Mouse (Mus musculus) neural tube, embryonic 15.5 days (tissue): ENCODE data around the gene Slc25a33. TPM values are rescaled to one million over a fixed set of nuclear protein-coding genes. Genes with fewer than 3 reads are reported as not detected.
"Not testable (repeated sequence)": the region's sequence is repeated elsewhere in the genome, so short reads cannot be mapped to it uniquely, and the experiment has no call there.

Experiments
- ATAC-seq: fragments of 200-750 bp; cut with Nextera tagmentation; 2 replicates; pipeline ENCODE4 v1.8.0; 2017; ENCODE audit warnings: mild to moderate bottlenecking, moderate TSS enrichment, moderate library complexity; ENCODE audit not compliant: low FRiP score
- H3K27ac ChIP-seq: fragments of 300-500 bp; sonication (generic); replicated peaks from 2 replicates; pipeline ENCODE4 v1.5.1; 2015; ENCODE audit warnings: mild to moderate bottlenecking, inconsistent platforms
- H3K27me3 ChIP-seq: fragments of 300-500 bp; sonication (generic); replicated peaks from 2 replicates; pipeline ENCODE4 v1.6.1; 2015; ENCODE audit warnings: inconsistent platforms
- H3K36me3 ChIP-seq: fragments of 300-500 bp; sonication (generic); 2 replicates; pipeline ENCODE4 v1.6.1; 2015; ENCODE audit warnings: inconsistent platforms
- H3K4me1 ChIP-seq: fragments of 300-500 bp; sonication (generic); 2 replicates; pipeline ENCODE4 v1.6.1; 2015; ENCODE audit warnings: inconsistent platforms
- H3K4me2 ChIP-seq: fragments of 300-500 bp; sonication (generic); 2 replicates; pipeline ENCODE4 v1.6.1; 2015; ENCODE audit warnings: inconsistent platforms, mild to moderate bottlenecking, moderate library complexity
- H3K4me3 ChIP-seq: fragments of 300-500 bp; sonication (generic); replicated peaks from 2 replicates; pipeline ENCODE4 v1.5.1; 2015; ENCODE audit warnings: mild to moderate bottlenecking, inconsistent platforms
- H3K9ac ChIP-seq: fragments of 300-500 bp; sonication (generic); replicated peaks from 2 replicates; pipeline ENCODE4 v1.6.1; 2015; ENCODE audit warnings: mild to moderate bottlenecking, inconsistent platforms
- H3K9me3 ChIP-seq: fragments of 300-500 bp; sonication (generic); replicated peaks from 2 replicates; pipeline ENCODE4 v1.6.1; 2016; ENCODE audit warnings: inconsistent platforms
- WGBS: fragments of 180-500 bp; shearing (Covaris S2); methylation state at CpG from one replicate; pipeline ENCODE4 v1.1.7; 2015; ENCODE audit warnings: mixed read lengths; 5-methylcytosine and 5-hydroxymethylcytosine counted together
- polyA plus RNA-seq: library from polyadenylated mRNA; unstranded; fragments of >200 nt; fragmentation: Nextera tagmentation; extraction: Ambion mirVana; gene quantifications from 2 replicates; pipeline ENCODE4 v1.2.1, GENCODE M21; 2015

The Slc25a33 gene
- polyA plus RNA-seq, result 35.8 and 46.3 TPM in 2 replicates

DNA sequence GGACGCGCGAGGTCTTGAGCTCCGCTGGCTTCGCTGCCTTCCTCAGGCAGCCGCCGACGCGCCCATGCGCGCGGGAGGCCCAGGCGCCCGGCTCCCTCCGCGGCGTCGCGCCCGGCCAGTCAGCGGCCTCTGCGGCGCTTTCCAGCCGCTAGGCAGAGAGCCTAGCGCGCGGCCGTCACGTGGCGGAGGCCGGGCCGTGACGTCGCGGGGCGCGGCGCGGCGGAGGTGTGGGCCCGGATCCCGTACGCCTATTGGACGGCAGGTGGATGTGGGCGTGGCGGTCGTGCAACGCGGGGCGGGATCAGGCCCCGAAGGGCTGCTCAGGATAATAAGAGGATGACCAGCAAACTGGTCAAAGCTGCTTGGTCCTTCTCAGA lies at the start of gene Slc25a33:
Gene Slc25a33 (minus strand): TSS at position 184 of the 377 bp plus-strand sequence.
- WGBS, result under 1% methylated on average over 51 of the region's 51 CpGs

DNA sequence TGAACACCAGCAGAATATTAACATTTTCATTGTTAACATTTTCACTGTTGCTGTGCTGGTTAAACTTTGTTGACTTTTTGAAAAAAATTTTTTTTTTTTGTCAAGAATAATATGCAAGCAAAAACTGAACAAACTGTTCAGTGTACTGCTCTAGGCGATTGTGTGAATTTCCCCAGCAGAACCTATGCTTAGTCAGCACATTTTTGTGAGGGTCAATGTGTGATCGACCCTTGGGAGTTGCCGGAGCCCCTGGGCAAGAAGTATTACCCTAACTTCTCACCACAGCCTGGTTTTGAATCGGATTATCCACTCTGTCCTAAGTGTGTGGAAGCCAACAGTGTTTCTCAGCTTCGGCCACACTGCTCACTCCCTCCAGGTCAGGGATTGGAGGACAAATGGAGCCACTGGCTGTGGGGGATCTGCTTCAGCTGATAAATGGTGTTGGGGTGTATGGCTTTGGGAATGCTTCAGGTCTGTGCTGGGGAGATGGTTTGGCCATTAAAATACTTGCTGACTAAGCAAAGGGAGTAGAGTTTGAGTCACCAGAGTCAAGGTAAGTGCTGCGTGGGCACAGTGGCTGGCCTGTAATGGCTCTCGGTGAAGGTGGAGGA lies 48.6 kb upstream of the Slc25a33 start:
- H3K4me1 ChIP-seq, result peaks cover 4% of the 10 kb centered on the region; the same call in 1 of the 2 replicates
- H3K4me3 ChIP-seq, result no peak overlapping the region
- no peak overlapping the region for H3K4me2 ChIP-seq
- WGBS, result 80% methylated on average over 7 of the region's 7 CpGs
- H3K36me3 ChIP-seq, result no peaks in the 10 kb centered on the region
- no peaks in the 10 kb centered on the region for H3K27me3 ChIP-seq
- H3K9ac ChIP-seq, result no peak overlapping the region
- no peak for ATAC-seq
- H3K9me3 ChIP-seq, result no peaks in the 10 kb centered on the region
- no peak overlapping the region for H3K27ac ChIP-seq

More for the DNA sequence above, at the start of gene Slc25a33:
- Histone ChIP-seq H3K4me3 (peak within 1 kb of the TSS; percentile 86), H3K9me3 (no peaks in the 10 kb centered on the region), H3K27me3 (no peaks in the 10 kb centered on the region), H3K27ac (peak within 1 kb of the TSS; percentile 91), H3K4me1 (peaks cover 32% of the 10 kb centered on the region), H3K36me3 (no peaks in the 10 kb centered on the region), H3K4me2 (peak within 1 kb of the TSS; percentile 96), H3K9ac (peak within 1 kb of the TSS; percentile 91)
- peak; percentile 96 for ATAC-seq

DNA sequence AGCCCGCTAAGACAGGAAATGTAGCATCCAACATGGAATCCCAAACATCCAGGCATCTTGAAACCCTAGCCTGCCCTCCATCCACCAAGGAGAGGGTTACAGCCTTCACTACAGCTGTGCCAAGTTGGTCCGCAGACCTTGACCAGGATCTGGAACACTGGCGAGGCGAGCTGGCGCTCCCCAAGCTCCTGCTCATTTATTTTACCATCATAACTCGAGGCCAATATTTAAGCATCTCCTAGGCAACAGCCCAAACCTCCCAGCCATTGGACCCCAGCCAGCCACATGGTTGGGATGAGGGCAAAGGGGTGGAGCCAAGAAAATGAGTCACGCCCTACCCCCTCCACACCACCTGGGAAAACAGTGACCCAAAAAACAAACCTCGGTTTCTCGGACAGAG lies 48.0 kb upstream of the Slc25a33 start:
- Histone ChIP-seq H3K4me2 (no peak overlapping the region), H3K4me3 (no peak overlapping the region), H3K27me3 (no peaks in the 10 kb centered on the region), H3K9ac (no peak overlapping the region), H3K36me3 (no peaks in the 10 kb centered on the region), H3K9me3 (no peaks in the 10 kb centered on the region), H3K27ac (no peak overlapping the region), H3K4me1 (peaks cover 4% of the 10 kb centered on the region; the same call in 1 of the 2 replicates)
- no peak for ATAC-seq
- 51% methylated on average over 9 of the region's 9 CpGs for WGBS

DNA sequence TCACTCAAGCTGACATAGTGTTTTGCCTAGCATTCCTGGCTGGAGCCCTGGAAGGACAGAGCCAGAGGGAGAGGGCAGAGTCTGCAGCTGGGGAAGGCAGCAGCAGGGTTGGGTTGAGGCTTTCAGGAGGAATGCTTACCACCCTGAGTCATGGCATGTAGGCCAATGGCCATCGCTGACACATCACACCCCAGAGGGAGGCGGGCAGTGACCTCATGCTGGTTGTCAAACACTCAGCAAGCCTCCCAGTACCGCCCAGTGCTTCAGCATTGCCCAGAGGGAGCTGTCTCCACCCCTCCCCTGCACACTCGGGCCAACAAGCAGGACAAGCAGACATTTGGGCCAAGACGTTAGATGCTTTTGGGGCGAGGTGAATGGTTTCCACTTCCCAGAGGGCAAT lies 46.5 kb upstream of the Slc25a33 start:
- WGBS, result 37% methylated on average over 6 of the region's 6 CpGs

DNA sequence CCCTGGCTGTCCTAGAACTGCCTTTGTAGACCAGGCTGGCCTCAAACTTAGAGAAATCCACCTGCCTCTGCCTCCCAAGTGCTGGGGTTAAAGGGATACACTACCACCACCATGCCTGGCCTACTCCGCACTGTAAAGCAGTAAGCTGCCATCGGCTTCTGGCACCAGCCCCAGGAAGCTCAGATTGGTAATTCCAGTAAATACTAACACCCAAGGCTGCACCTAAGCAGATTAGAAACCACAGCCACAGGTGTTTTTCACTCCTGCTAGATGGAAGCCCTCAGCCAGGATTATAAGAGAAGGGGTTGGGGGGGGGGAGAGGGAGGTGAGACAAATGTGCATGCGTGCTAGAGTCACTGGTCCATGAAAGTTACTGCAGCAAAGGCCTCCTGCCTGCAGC lies 45.1 kb upstream of the Slc25a33 start:
- H3K4me1 ChIP-seq, result peaks cover 4% of the 10 kb centered on the region; the same call in 1 of the 2 replicates
- ATAC-seq, result no peak
- H3K9ac ChIP-seq, result no peak overlapping the region
- no peaks in the 10 kb centered on the region for H3K27me3 ChIP-seq
- 78% methylated on average over 3 of the region's 3 CpGs for WGBS
- no peaks in the 10 kb centered on the region for H3K9me3 ChIP-seq
- H3K4me3 ChIP-seq, result no peak overlapping the region
- H3K27ac ChIP-seq, result no peak overlapping the region
- H3K4me2 ChIP-seq, result no peak overlapping the region
- H3K36me3 ChIP-seq, result no peaks in the 10 kb centered on the region

More for the DNA sequence above, 46.5 kb upstream of the Slc25a33 start:
- no peak overlapping the region for H3K4me2 ChIP-seq
- no peaks in the 10 kb centered on the region for H3K36me3 ChIP-seq
- no peak overlapping the region for H3K27ac ChIP-seq
- peaks cover 4% of the 10 kb centered on the region; the same call in 1 of the 2 replicates for H3K4me1 ChIP-seq
- no peak for ATAC-seq
- no peaks in the 10 kb centered on the region for H3K27me3 ChIP-seq
- no peak overlapping the region for H3K9ac ChIP-seq
- no peaks in the 10 kb centered on the region for H3K9me3 ChIP-seq
- no peak overlapping the region for H3K4me3 ChIP-seq

DNA sequence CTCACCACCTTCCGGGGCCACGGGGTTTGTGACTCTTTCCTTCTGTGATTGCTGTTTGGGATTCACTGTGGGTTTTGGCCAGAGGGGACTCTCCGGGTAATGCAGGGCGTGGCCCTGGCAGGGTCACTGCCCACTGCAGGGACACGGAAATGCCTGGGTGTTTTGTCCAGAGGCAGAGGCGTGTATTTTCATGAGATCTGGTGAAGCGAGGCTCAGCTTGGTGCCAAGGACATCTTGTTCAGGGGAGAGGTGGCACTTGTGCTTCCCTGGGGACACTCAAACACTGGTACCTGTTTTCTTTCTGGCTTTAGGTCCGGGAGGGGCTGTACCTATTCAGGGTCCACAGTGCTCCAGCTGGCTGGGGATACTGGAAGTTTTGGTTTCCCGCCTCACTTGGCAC lies 42.5 kb upstream of the Slc25a33 start:
- Histone ChIP-seq H3K4me1 (no peaks in the 10 kb centered on the region), H3K9ac (no peak overlapping the region), H3K4me3 (no peak overlapping the region), H3K9me3 (no peaks in the 10 kb centered on the region), H3K27ac (no peak overlapping the region), H3K36me3 (no peaks in the 10 kb centered on the region), H3K27me3 (no peaks in the 10 kb centered on the region), H3K4me2 (no peak overlapping the region)
- no peak for ATAC-seq
- 88% methylated on average over 9 of the region's 9 CpGs for WGBS

DNA sequence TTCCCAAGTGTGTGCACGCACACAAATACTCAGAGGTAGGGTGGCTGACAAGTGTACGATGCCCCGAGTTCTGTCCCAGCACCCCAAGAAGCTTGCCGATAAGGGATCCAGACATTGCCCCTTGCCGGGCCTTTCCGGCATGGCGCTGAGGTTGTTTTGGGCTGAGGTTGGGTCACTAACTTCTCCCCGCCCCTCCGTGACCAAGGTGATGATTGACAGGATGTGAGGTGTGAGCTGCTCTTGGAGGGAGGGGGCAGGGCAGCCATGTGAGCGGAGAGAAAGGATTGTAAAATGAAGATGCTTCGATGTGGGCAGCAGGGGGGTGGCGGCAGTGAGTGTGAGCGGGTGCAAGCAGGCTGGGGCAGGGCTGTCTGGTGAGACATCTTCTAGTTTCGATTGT lies 41.5 kb upstream of the Slc25a33 start:
- H3K4me1 ChIP-seq, result no peaks in the 10 kb centered on the region
- no peak overlapping the region for H3K4me2 ChIP-seq
- no peaks in the 10 kb centered on the region for H3K36me3 ChIP-seq
- H3K27me3 ChIP-seq, result peaks cover 1% of the 10 kb centered on the region
- WGBS, result 90% methylated on average over 14 of the region's 14 CpGs
- H3K4me3 ChIP-seq, result no peak overlapping the region
- no peaks in the 10 kb centered on the region for H3K9me3 ChIP-seq
- no peak overlapping the region for H3K27ac ChIP-seq
- no peak for ATAC-seq
- no peak overlapping the region for H3K9ac ChIP-seq

DNA sequence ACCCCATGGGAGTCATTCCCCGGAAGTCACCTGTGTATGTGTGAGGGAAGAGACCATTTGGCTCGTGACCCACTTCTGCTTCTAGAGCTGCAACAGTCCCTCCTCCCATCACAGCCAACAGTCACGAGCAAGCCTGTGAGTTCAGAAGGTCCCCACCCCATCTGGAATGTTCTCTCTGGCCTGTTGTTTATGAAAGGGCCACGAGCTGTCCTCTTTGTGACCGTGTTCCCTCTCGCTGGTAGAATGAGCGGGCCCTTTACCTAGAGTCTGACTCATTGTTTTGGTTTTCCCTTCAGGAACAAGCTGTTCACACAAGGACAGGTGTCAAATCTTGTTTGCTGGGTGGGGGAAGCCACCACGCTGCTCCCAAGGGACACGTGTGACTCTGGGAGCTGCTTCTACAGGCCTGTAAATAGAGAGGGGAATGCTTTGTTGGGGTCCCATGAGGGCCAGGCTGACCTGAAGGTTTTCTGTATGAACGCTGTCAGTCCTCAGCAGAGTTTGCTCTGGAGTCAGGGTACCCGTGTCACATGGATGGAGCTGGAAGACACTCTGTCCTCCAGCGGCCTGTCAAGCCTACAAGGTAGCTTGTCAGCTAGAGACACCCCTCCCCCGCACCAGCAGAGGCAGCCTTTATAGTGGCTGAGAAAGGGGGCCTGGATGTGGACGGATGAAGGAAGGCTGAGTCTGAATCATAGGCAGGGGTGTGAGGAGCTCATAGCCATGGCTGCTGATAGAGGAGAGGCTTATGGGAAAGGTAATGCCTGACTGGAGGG lies 39.5 kb upstream of the Slc25a33 start:
- H3K4me1 ChIP-seq, result peaks cover 6% of the 10 kb centered on the region
- no peak overlapping the region for H3K4me3 ChIP-seq
- WGBS, result 66% methylated on average over 14 of the region's 14 CpGs
- H3K36me3 ChIP-seq, result no peaks in the 10 kb centered on the region
- no peaks in the 10 kb centered on the region for H3K9me3 ChIP-seq
- no peak for ATAC-seq
- no peak overlapping the region for H3K4me2 ChIP-seq
- no peak overlapping the region for H3K27ac ChIP-seq
- H3K27me3 ChIP-seq, result peaks cover 10% of the 10 kb centered on the region
- no peak overlapping the region for H3K9ac ChIP-seq

DNA sequence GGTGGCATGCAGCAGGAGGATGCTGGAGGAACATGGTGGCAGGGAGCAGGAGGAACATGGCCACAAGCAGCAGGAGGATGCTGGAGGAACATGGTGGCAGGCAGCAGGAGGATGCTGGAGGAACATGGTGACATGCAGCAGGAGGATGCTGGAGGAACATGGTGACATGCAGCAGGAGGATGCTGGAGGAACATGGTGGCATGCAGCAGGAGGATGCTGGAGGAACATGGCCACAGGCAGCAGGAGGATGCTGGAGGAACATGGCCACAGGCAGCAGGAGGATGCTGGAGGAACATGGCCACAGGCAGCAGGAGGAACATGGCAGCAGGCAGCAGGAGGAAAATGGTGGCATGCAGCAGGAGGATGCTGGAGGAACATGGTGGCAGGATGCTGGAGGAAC lies 36.3 kb upstream of the Slc25a33 start:
- peaks cover 16% of the 10 kb centered on the region for H3K4me1 ChIP-seq
- H3K36me3 ChIP-seq, H3K27me3 ChIP-seq, H3K9me3 ChIP-seq, H3K4me3 ChIP-seq, H3K9ac ChIP-seq, ATAC-seq, H3K27ac ChIP-seq, H3K4me2 ChIP-seq: not testable (repeated sequence)

DNA sequence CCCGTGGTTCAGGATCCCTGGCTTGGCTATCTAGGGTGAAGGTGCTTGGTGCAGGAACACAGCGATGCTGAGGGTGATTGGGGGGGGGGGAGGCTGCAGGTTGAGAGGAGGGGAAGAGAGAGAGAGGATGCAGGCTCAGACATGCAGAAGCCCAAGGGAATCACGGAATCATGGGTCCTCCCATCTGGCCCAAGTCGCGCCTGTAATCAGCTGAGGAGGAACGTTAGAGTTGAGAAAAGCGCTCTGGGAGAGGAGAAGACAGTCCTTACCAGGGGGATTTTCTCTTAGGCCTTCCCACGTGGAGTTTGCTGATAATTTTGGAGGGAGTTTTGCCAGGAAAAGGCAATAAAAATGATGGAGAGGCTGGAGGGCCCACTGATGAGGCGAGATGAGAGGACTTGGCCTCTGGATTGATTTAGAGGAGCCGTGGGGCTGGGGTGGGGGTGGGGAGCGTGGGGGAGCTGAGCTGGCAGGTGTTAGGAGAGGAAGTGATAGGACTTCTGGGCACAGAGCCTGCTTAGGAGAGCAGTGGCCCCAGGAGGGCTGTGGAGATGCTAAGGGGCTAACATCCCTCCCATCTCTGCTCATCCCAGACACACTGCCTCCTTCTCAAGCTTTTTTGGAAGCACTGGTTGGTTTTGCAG lies 34.6 kb upstream of the Slc25a33 start:
- WGBS, result 32% methylated on average over 11 of the region's 11 CpGs
- peaks cover 16% of the 10 kb centered on the region for H3K4me1 ChIP-seq
- no peak overlapping the region for H3K9ac ChIP-seq
- no peak for ATAC-seq
- H3K27me3 ChIP-seq, result peaks cover 10% of the 10 kb centered on the region
- H3K4me3 ChIP-seq, result no peak overlapping the region
- H3K27ac ChIP-seq, result no peak overlapping the region
- no peaks in the 10 kb centered on the region for H3K36me3 ChIP-seq
- H3K9me3 ChIP-seq, result no peaks in the 10 kb centered on the region
- no peak overlapping the region for H3K4me2 ChIP-seq

DNA sequence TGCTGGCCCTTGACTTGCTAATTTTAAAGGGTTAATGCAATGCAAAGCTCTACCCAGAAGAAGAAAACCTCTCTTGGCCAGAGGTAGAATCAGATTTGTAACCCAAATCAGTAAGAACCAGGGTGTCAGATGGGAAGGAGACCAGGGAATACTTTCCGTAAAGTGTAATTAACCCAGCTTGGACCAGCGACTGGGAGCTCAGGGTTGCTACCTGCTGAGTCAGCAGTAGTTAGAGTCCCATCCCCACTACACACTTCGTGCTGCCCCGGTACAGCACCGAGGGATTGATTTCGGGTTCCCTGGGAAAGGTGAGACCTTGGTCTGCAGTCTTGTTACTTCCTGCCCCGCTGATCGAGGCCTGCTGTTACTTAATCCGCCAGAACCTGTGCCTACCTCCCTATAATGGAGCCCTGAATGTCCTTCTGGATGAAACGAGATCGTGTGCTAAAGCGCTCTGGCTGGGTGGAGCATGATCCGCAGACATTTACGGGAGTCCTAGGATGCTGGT lies 34.0 kb upstream of the Slc25a33 start:
- no peak for ATAC-seq
- Histone ChIP-seq H3K4me2 (no peak overlapping the region), H3K27me3 (peaks cover 10% of the 10 kb centered on the region), H3K4me1 (peaks cover 16% of the 10 kb centered on the region), H3K9ac (no peak overlapping the region), H3K36me3 (no peaks in the 10 kb centered on the region), H3K27ac (no peak overlapping the region), H3K4me3 (no peak overlapping the region), H3K9me3 (no peaks in the 10 kb centered on the region)
- 48% methylated on average over 14 of the region's 14 CpGs for WGBS
